Mouse (Mus musculus) MEL (cell line): Measurements from ENCODE around the gene Pdhx. TPM values are rescaled to one million over a fixed set of nuclear protein-coding genes. Genes with fewer than 3 reads are reported as not detected.

ENCODE experiments used
- DNase-seq: peaks from one replicate; pipeline ENCODE4 v3.0.0; 2011; ENCODE audit warnings: low read depth, low spot score
- H3K27ac ChIP-seq: 2 replicates; pipeline ENCODE4 v1.5.1; 2012; ENCODE audit warnings: low read depth, mild to moderate bottlenecking, control low read depth, low read length, moderate library complexity; ENCODE audit not compliant: control insufficient read depth
- H3K27me3 ChIP-seq, 2 experiments: fragments of 150-350 bp in 1 of 2; sonication (generic) in 1 of 2; 2 replicates each; pipeline ENCODE4 v1.6.1; 2012; ENCODE audit warnings: low read length in 2 of 2, mild to moderate bottlenecking in 2 of 2, improper control_type of control experiment in 1 of 2, moderate library complexity in 1 of 2; ENCODE audit not compliant: insufficient read depth in 2 of 2, control insufficient read depth in 1 of 2
- H3K36me3 ChIP-seq, 2 experiments: 2 replicates each; pipeline ENCODE4 v1.6.1; 2012 to 2014; ENCODE audit warnings: low read length in 2 of 2, improper control_type of control experiment in 1 of 2, inconsistent platforms in 1 of 2, mild to moderate bottlenecking in 1 of 2; ENCODE audit not compliant: insufficient read depth in 2 of 2, control insufficient read depth in 1 of 2
- H3K4me1 ChIP-seq, 2 experiments: fragments of 150-350 bp in 1 of 2; sonication (generic) in 1 of 2; 2 replicates each; pipeline ENCODE4 v1.6.1; 2012; ENCODE audit warnings: low read length in 2 of 2, improper control_type of control experiment in 1 of 2, mild to moderate bottlenecking in 1 of 2; ENCODE audit not compliant: insufficient read depth in 2 of 2, control insufficient read depth in 1 of 2
- H3K4me3 ChIP-seq, 2 experiments: fragments of 150-350 bp in 1 of 2; sonication (generic) in 1 of 2; 2 replicates each; pipeline ENCODE4 v1.5.1; 2012; ENCODE audit warnings: low read depth in 2 of 2, low read length in 2 of 2, mild to moderate bottlenecking in 2 of 2, moderate library complexity in 2 of 2, control low read depth in 1 of 2, improper control_type of control experiment in 1 of 2; ENCODE audit not compliant: control insufficient read depth in 1 of 2, insufficient read depth in 1 of 2
- H3K79me2 ChIP-seq: 2 replicates; pipeline ENCODE4 v1.6.1; 2012; ENCODE audit warnings: mild to moderate bottlenecking, low read length, moderate library complexity; ENCODE audit not compliant: control insufficient read depth, poor library complexity, insufficient read depth
- H3K9ac ChIP-seq: 2 replicates; pipeline ENCODE4 v1.6.1; 2012; ENCODE audit warnings: low read depth, mild to moderate bottlenecking, control low read depth, low read length, moderate library complexity; ENCODE audit not compliant: control insufficient read depth, poor library complexity, severe bottlenecking
- H3K9me3 ChIP-seq: fragments of 150-350 bp; sonication (generic); replicated peaks from 2 replicates; pipeline ENCODE4 v1.6.1; 2012; ENCODE audit warnings: mild to moderate bottlenecking, low read length, improper control_type of control experiment, moderate library complexity; ENCODE audit not compliant: insufficient read depth
- BHLHE40 ChIP-seq: IDR thresholded peaks from 2 replicates; pipeline ENCODE4 v1.6.1; 2012; ENCODE audit warnings: low read depth, mild to moderate bottlenecking, inconsistent platforms, low read length, improper control_type of control experiment, borderline replicate concordance
- CHD2 ChIP-seq: IDR thresholded peaks from 2 replicates; pipeline ENCODE4 v1.6.1; 2011; ENCODE audit warnings: low read length, improper control_type of control experiment
- CTCF ChIP-seq, 3 experiments: IDR thresholded peaks in 2 of 3; conservative IDR thresholded peaks in 1 of 3; 2 replicates each; pipeline ENCODE4 v1.5.1; 2011 to 2012; ENCODE audit warnings: low read length in 3 of 3, low read depth in 2 of 3, mild to moderate bottlenecking in 2 of 3, improper control_type of control experiment in 1 of 3, inconsistent platforms in 1 of 3, mixed read lengths in 1 of 3, moderate library complexity in 1 of 3; ENCODE audit not compliant: control insufficient read depth in 1 of 3, insufficient read depth in 1 of 3, poor library complexity in 1 of 3, severe bottlenecking in 1 of 3
- E2F4 ChIP-seq: IDR thresholded peaks from 2 replicates; pipeline ENCODE4 v1.6.1; 2011; ENCODE audit warnings: low read depth, low read length, improper control_type of control experiment, borderline replicate concordance
- ETS1 ChIP-seq: IDR thresholded peaks from 2 replicates; pipeline ENCODE4 v1.6.1; 2012; ENCODE audit warnings: low read depth, mild to moderate bottlenecking, inconsistent platforms, low read length, improper control_type of control experiment, moderate library complexity
- GABPA ChIP-seq: IDR thresholded peaks from 2 replicates; pipeline ENCODE4 v1.6.1; 2012; ENCODE audit warnings: low read depth, mild to moderate bottlenecking, inconsistent platforms, low read length, improper control_type of control experiment, moderate library complexity
- MAX ChIP-seq: IDR thresholded peaks from 2 replicates; pipeline ENCODE4 v1.6.1; 2011; ENCODE audit warnings: low read length, improper control_type of control experiment
- MYC ChIP-seq: IDR thresholded peaks from 2 replicates; pipeline ENCODE4 v1.6.1; 2011; ENCODE audit warnings: low read depth, mild to moderate bottlenecking, low read length, improper control_type of control experiment, moderate library complexity
- NELFE ChIP-seq: IDR thresholded peaks from 2 replicates; pipeline ENCODE4 v1.6.1; 2011; ENCODE audit warnings: low read depth, low read length, improper control_type of control experiment
- NRF1 ChIP-seq: IDR thresholded peaks from 2 replicates; pipeline ENCODE4 v1.6.1; 2014; ENCODE audit warnings: low read depth, mild to moderate bottlenecking, inconsistent platforms, low read length, improper control_type of control experiment, moderate library complexity; ENCODE audit not compliant: poor library complexity, insufficient read depth, severe bottlenecking
- POLR2A ChIP-seq, 2 experiments: IDR thresholded peaks; 2 replicates each; pipeline ENCODE4 v1.6.1; 2011 to 2012; ENCODE audit warnings: low read length in 2 of 2, mild to moderate bottlenecking in 2 of 2, control low read depth in 1 of 2, improper control_type of control experiment in 1 of 2, low read depth in 1 of 2, moderate library complexity in 1 of 2; ENCODE audit not compliant: control insufficient read depth in 1 of 2, insufficient read depth in 1 of 2, poor library complexity in 1 of 2
- POLR2AphosphoS2 ChIP-seq: IDR thresholded peaks from 2 replicates; pipeline ENCODE4 v1.6.1; 2011; ENCODE audit warnings: low read length, improper control_type of control experiment
- POLR2AphosphoS5 ChIP-seq: IDR thresholded peaks from 2 replicates; pipeline ENCODE4 v1.6.1; 2012; ENCODE audit warnings: low read depth, borderline replicate concordance, mild to moderate bottlenecking, inconsistent platforms, low read length, moderate library complexity, mixed read lengths
- RAD21 ChIP-seq: IDR thresholded peaks from 2 replicates; pipeline ENCODE4 v1.6.1; 2011; ENCODE audit warnings: mild to moderate bottlenecking, low read depth, low read length, improper control_type of control experiment
- SIN3A ChIP-seq: IDR thresholded peaks from 2 replicates; pipeline ENCODE4 v1.6.1; 2012; ENCODE audit warnings: low read length, improper control_type of control experiment, inconsistent platforms
- SMC3 ChIP-seq: IDR thresholded peaks from 2 replicates; pipeline ENCODE4 v1.6.1; 2011; ENCODE audit warnings: low read depth, low read length, improper control_type of control experiment
- TAL1 ChIP-seq: IDR thresholded peaks from 2 replicates; pipeline ENCODE4 v1.6.1; 2012; ENCODE audit warnings: mild to moderate bottlenecking, inconsistent platforms, low read length, moderate library complexity, mixed read lengths
- USF1 ChIP-seq: IDR thresholded peaks from 2 replicates; pipeline ENCODE4 v1.6.1; 2014; ENCODE audit warnings: low read depth, mild to moderate bottlenecking, inconsistent platforms, low read length, improper control_type of control experiment, moderate library complexity
- USF2 ChIP-seq, 2 experiments: IDR thresholded peaks; 2 replicates each; pipeline ENCODE4 v1.6.1; 2011 to 2012; ENCODE audit warnings: improper control_type of control experiment in 2 of 2, low read length in 2 of 2, borderline replicate concordance in 1 of 2, inconsistent platforms in 1 of 2, low read depth in 1 of 2, mild to moderate bottlenecking in 1 of 2; ENCODE audit not compliant: insufficient read depth in 1 of 2
- ZC3H11A ChIP-seq: IDR thresholded peaks from 2 replicates; pipeline ENCODE4 v1.6.1; 2012; ENCODE audit warnings: low read depth, mild to moderate bottlenecking, inconsistent platforms, low read length, improper control_type of control experiment
- ZMIZ1 ChIP-seq: IDR thresholded peaks from 2 replicates; pipeline ENCODE4 v1.6.1; 2012; ENCODE audit warnings: low read depth, mild to moderate bottlenecking, inconsistent platforms, low read length, improper control_type of control experiment, moderate library complexity
- ZNF384 ChIP-seq: IDR thresholded peaks from 2 replicates; pipeline ENCODE4 v1.6.1; 2012; ENCODE audit warnings: low read depth, mild to moderate bottlenecking, inconsistent platforms, low read length, improper control_type of control experiment
- polyA plus RNA-seq, 2 experiments: library from polyadenylated mRNA; stranded (reverse) in 1 of 2; unstranded in 1 of 2; fragments of >175 nt in 1 of 2; fragments of >200 nt in 1 of 2; gene quantifications; 2 replicates each; pipeline versions ENCODE4 v1.2.1 to v1.2.4; 2012; ENCODE audit warnings: low replicate concordance in 2 of 2, low read depth in 1 of 2; ENCODE audit not compliant: insufficient read length in 2 of 2, insufficient read depth in 1 of 2, missing spikeins in 1 of 2
- total RNA-seq: library from RNA; depleted of rRNA; stranded (reverse); fragments of 300-350 nt; gene quantifications from 2 replicates; pipeline ENCODE4 v1.2.3, GENCODE M21; 2012

The Pdhx gene
- total and polyA plus RNA-seq, 3 experiments, result 48.4 to 73.3 TPM; not detected in 1

DNA sequence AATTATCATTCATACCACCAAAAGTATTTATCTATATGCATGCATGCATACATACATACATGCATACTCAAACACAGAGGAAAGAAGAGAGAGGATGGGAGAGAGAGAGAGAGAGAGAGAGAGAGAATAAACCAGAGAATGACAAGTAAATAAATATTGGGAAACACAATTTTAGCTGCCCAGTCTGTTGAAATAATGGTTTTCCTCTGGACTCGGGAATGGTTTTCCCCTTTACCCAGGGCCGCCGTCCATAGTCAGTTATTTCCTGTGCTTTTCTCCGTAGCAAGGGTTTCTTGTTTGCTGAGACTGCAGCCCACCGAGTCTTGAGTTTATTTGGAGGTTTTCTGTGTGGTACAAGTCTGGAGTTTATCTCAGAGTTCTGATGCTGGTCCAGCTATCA is 8.4 kb upstream of the Pdhx start:
- Histone ChIP-seq H3K9me3 (no peaks in the 10 kb centered on the region), H3K4me3 (no peak overlapping the region)
- TF ChIP-seq ETS1 (no peak), MYC (no peak), GABPA (no peak), NELFE (no peak), USF1 (no peak), USF2 (IDR thresholded peaks at IDR 0.05; ENCODE audit: borderline replicate concordance in 1 of 2, insufficient read depth in 1 of 2, low read depth in 1 of 2, low read length in 2 of 2) (no peak), ZNF384 (no peak), RAD21 (no peak), E2F4 (no peak)
- TF ChIP-seq, all 39 proteins: peak for 0
- Histone ChIP-seq H3K27ac (no peak overlapping the region), H3K4me1 (no peaks in the 10 kb centered on the region), H3K9ac (no peak overlapping the region), H3K27me3 (no peaks in the 10 kb centered on the region), H3K36me3 (no peaks in the 10 kb centered on the region), H3K79me2 (no peaks in the 10 kb centered on the region)
- DNase-seq, result no peak

DNA sequence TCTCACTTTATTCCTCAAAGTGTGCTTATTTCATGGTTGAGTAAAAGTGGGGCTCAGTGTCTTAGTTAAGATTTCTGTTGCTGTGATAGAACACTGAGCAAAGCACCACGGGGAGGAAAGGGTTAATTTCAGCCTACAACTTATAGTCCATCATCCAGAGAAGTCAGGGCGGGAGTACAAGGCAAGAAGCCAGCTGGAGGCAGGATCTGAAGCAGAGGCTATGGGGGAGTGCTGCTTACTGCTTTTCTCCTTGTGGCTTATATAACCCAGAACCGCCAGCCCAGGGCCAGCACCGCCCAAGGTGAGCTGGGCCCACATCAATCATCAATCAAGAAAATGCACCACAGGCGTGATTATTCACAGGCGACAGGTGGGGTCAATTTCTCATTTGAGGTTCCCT is 7.8 kb upstream of the Pdhx start:
- TF ChIP-seq MYC (no peak), POLR2AphosphoS2 (no peak), USF1 (no peak), CHD2 (no peak), MAX (no peak), CTCF (IDR thresholded peaks at IDR 0.05 in 2 of 3, conservative IDR thresholded peaks at IDR 0.05 in 1 of 3; ENCODE audit: control insufficient read depth in 1 of 3, insufficient read depth in 1 of 3, low read depth in 2 of 3, low read length in 3 of 3, poor library complexity in 1 of 3, severe bottlenecking in 1 of 3) (no peak), E2F4 (no peak), NELFE (no peak), NRF1 (no peak), ZMIZ1 (no peak)
- no peaks in the 10 kb centered on the region for H3K27me3 ChIP-seq
- H3K4me3 ChIP-seq, result no peak overlapping the region
- no peak for DNase-seq
- no peaks in the 10 kb centered on the region for H3K4me1 ChIP-seq
- H3K27ac ChIP-seq, result no peak overlapping the region
- H3K9ac ChIP-seq, result no peak overlapping the region
- H3K79me2 ChIP-seq, result no peaks in the 10 kb centered on the region
- no peaks in the 10 kb centered on the region for H3K9me3 ChIP-seq
- no peaks in the 10 kb centered on the region for H3K36me3 ChIP-seq

DNA sequence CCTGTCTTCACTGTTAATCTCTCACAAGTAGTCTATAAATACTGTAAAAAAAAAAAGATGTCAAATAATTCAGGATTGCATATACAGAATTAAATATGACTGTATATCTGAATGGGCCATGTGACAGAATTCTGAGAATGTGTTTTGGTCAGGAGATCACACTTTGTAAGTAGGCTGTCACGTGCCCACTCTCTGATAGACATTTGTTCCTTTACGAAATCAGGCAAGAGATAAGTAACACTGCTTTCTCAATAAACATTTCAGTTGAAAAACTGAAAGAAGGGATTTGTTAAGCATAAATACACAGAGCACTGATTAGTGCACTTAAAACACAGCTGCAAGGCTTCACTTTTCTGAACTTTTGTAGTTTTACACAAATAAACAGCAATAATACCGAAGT is 2.7 kb downstream of the Pdhx start:
- Histone ChIP-seq H3K9me3 (no peaks in the 10 kb centered on the region), H3K36me3 (peaks cover 0 to 36% of the 10 kb centered on the region in 2 experiments; a peak in 3 of 4 replicates), H3K27ac (no peak overlapping the region), H3K79me2 (peaks cover 36% of the 10 kb centered on the region), H3K4me3 (no peak overlapping the region), H3K27me3 (no peaks in the 10 kb centered on the region), H3K4me1 (peaks cover 9 to 12% of the 10 kb centered on the region in 2 experiments), H3K9ac (no peak overlapping the region)
- no peak for TF ChIP-seq POLR2AphosphoS5
- TF ChIP-seq ZC3H11A, result no peak
- 0 out of 2 replicates have a peak, but pooled peaks have one; percentile 19 for TF ChIP-seq BHLHE40
- TF ChIP-seq ETS1, result no peak
- TF ChIP-seq TAL1, result no peak
- TF ChIP-seq SMC3, result no peak
- no peak for TF ChIP-seq E2F4
- TF ChIP-seq POLR2AphosphoS2, result no peak
- no peak for TF ChIP-seq ZMIZ1
- no peak for TF ChIP-seq SIN3A
- no peak for TF ChIP-seq POLR2A (IDR thresholded peaks at IDR 0.05; ENCODE audit: control insufficient read depth in 1 of 2, insufficient read depth in 1 of 2, low read depth in 1 of 2, low read length in 2 of 2, poor library complexity in 1 of 2)
- peak; percentile 60; the same call in 1 of the 2 replicates for TF ChIP-seq USF1
- no peak for TF ChIP-seq CHD2
- no peak for DNase-seq
